Mouse (Mus musculus): ENCODE data around the gene Brd4. TPM values are rescaled to one million over a fixed set of nuclear protein-coding genes. Genes with fewer than 3 reads are reported as not detected.

Gene Brd4
- polyA plus RNA-seq, 1 experiment from 2014 or later: 20.2 TPM

- no peak overlapping the region for H3K27ac ChIP-seq (ENCODE audit: low read depth)
- no peak overlapping the region for H3K9ac ChIP-seq (replicated peaks)
Observed at GRCm38 (mm10) chr17:32162112-32162850, 122.2 kb downstream of the Brd4 start.

GRCm38 (mm10) chr17:32160882-32161281 is 123.6 kb downstream of the Brd4 start:
- H3K9me3 ChIP-seq (ENCODE audit: low read length): no peaks in the 10 kb centered on the region
- H3K27ac ChIP-seq (ENCODE audit: low read depth): no peak overlapping the region
- ATAC-seq (no peak), DNase-seq (no peak)
- H3K4me1 ChIP-seq (ENCODE audit: insufficient read depth): peaks cover 14% of the 10 kb centered on the region
- H3K9ac ChIP-seq (replicated peaks): no peak overlapping the region
- H3K4me3 ChIP-seq (ENCODE audit: low read depth, low read length): no peak overlapping the region
- 66% methylated on average over 4 of the region's 4 CpGs for WGBS (ENCODE audit: insufficient replicate concordance)
- H3K27me3 ChIP-seq (ENCODE audit: insufficient read depth, low read length): peaks cover 59% of the 10 kb centered on the region
- H3K4me2 ChIP-seq (ENCODE audit: low read depth, low read length): no peak overlapping the region
- H3K36me3 ChIP-seq (replicated peaks; ENCODE audit: insufficient read depth, low read length): no peaks in the 10 kb centered on the region
- TF ChIP-seq CTCF (IDR thresholded peaks at IDR 0.05; ENCODE audit: low read depth) (no peak), EP300 (IDR thresholded peaks at IDR 0.05; ENCODE audit: low read depth) (no peak)

More at GRCm38 (mm10) chr17:32162112-32162850, 122.2 kb downstream of the Brd4 start:
- Histone ChIP-seq H3K36me3 (replicated peaks; ENCODE audit: insufficient read depth, low read length) (no peaks in the 10 kb centered on the region), H3K27me3 (ENCODE audit: insufficient read depth, low read length) (peaks cover 72% of the 10 kb centered on the region), H3K4me1 (ENCODE audit: insufficient read depth) (peaks cover 22% of the 10 kb centered on the region), H3K4me2 (ENCODE audit: low read depth, low read length) (peak overlapping the region; percentile 59), H3K4me3 (ENCODE audit: low read depth, low read length) (peak overlapping the region; percentile 32), H3K9me3 (ENCODE audit: low read length) (no peaks in the 10 kb centered on the region)
- DNase-seq: peak; percentile 66
- 4% methylated on average over 55 of the region's 58 CpGs for WGBS (ENCODE audit: insufficient replicate concordance)
- no peak for ATAC-seq
- TF ChIP-seq EP300 (IDR thresholded peaks at IDR 0.05; ENCODE audit: low read depth) (no peak), CTCF (IDR thresholded peaks at IDR 0.05; ENCODE audit: low read depth) (peak; percentile 69)

GRCm38 (mm10) chr17:32158841-32159240 is 125.7 kb downstream of the Brd4 start:
- Histone ChIP-seq H3K36me3 (replicated peaks; ENCODE audit: insufficient read depth, low read length) (no peaks in the 10 kb centered on the region), H3K27ac (ENCODE audit: low read depth) (no peak overlapping the region), H3K9me3 (ENCODE audit: low read length) (no peaks in the 10 kb centered on the region), H3K4me1 (ENCODE audit: insufficient read depth) (peaks cover 8% of the 10 kb centered on the region; the same call in 1 of the 2 replicates), H3K4me3 (ENCODE audit: low read depth, low read length) (no peak overlapping the region), H3K4me2 (ENCODE audit: low read depth, low read length) (no peak overlapping the region), H3K27me3 (ENCODE audit: insufficient read depth, low read length) (peaks cover 40% of the 10 kb centered on the region), H3K9ac (replicated peaks) (no peak overlapping the region)
- DNase-seq: no peak
- 69% methylated on average over 13 of the region's 13 CpGs for WGBS (ENCODE audit: insufficient replicate concordance)
- TF ChIP-seq EP300 (IDR thresholded peaks at IDR 0.05; ENCODE audit: low read depth) (no peak), CTCF (IDR thresholded peaks at IDR 0.05; ENCODE audit: low read depth) (no peak)
- ATAC-seq: no peak

GRCm38 (mm10) chr17:32146718-32147117 is 137.8 kb downstream of the Brd4 start:
- Histone ChIP-seq H3K9ac (replicated peaks) (no peak overlapping the region), H3K36me3 (replicated peaks; ENCODE audit: insufficient read depth, low read length) (no peaks in the 10 kb centered on the region), H3K4me3 (ENCODE audit: low read depth, low read length) (no peak overlapping the region), H3K27me3 (ENCODE audit: insufficient read depth, low read length) (0 out of 2 replicates have a peak, but pooled peaks cover 2% of the 10 kb centered on the region), H3K4me1 (ENCODE audit: insufficient read depth) (peaks cover 4% of the 10 kb centered on the region; the same call in 1 of the 2 replicates), H3K4me2 (ENCODE audit: low read depth, low read length) (no peak overlapping the region), H3K27ac (ENCODE audit: low read depth) (no peak overlapping the region), H3K9me3 (ENCODE audit: low read length) (no peaks in the 10 kb centered on the region)
- no peak for ATAC-seq
- DNase-seq: no peak
- 92% methylated on average over 8 of the region's 8 CpGs for WGBS (ENCODE audit: insufficient replicate concordance)
- TF ChIP-seq CTCF (IDR thresholded peaks at IDR 0.05; ENCODE audit: low read depth) (no peak), EP300 (IDR thresholded peaks at IDR 0.05; ENCODE audit: low read depth) (no peak)

Other genes with a start within 250 kb of the Brd4 start
- 10.5 and 13.9 TPM in 2 replicates for gene Rrp1b, start 248.6 kb downstream of the Brd4 start, polyA plus RNA-seq (2015; fragmentation: Nextera tagmentation; extraction: Ambion mirVana)
- 0.21 and 0.42 TPM in 2 replicates for gene Hsf2bp, start 248.4 kb downstream of the Brd4 start, polyA plus RNA-seq (2015; fragmentation: Nextera tagmentation; extraction: Ambion mirVana)
- gene Notch3, start 117.9 kb downstream of the Brd4 start, polyA plus RNA-seq (2015; fragmentation: Nextera tagmentation; extraction: Ambion mirVana): 0.20 and 0.26 TPM in 2 replicates
- not detected in 2 replicates for gene Ephx3, start 95.2 kb downstream of the Brd4 start, polyA plus RNA-seq (2015; fragmentation: Nextera tagmentation; extraction: Ambion mirVana)
- 14.5 and 17.3 TPM in 2 replicates for gene Akap8, start 36.5 kb upstream of the Brd4 start, polyA plus RNA-seq (2015; fragmentation: Nextera tagmentation; extraction: Ambion mirVana)
- gene Akap8l, start 65.9 kb upstream of the Brd4 start, polyA plus RNA-seq (2015; fragmentation: Nextera tagmentation; extraction: Ambion mirVana): 21.5 and 23.8 TPM in 2 replicates
- 2.7 and 3.2 TPM in 2 replicates for gene Wiz, start 104.7 kb upstream of the Brd4 start, polyA plus RNA-seq (2015; fragmentation: Nextera tagmentation; extraction: Ambion mirVana)
- 2.9 and 3.1 TPM in 2 replicates for gene Rasal3, start 118.9 kb upstream of the Brd4 start, polyA plus RNA-seq (2015; fragmentation: Nextera tagmentation; extraction: Ambion mirVana)
- gene Pglyrp2, start 139.4 kb upstream of the Brd4 start, polyA plus RNA-seq (2015; fragmentation: Nextera tagmentation; extraction: Ambion mirVana): 48.4 and 53.7 TPM in 2 replicates
- gene Cyp4f39, start 168.0 kb upstream of the Brd4 start, polyA plus RNA-seq (2015; fragmentation: Nextera tagmentation; extraction: Ambion mirVana): 0.22 and 0.32 TPM in 2 replicates
- gene Cyp4f17, start 221.3 kb upstream of the Brd4 start, polyA plus RNA-seq (2015; fragmentation: Nextera tagmentation; extraction: Ambion mirVana): 2.7 and 2.9 TPM in 2 replicates

All from liver, postnatal 0 days (tissue).